Mouse (Mus musculus) hindbrain, embryonic 11.5 days (tissue): ENCODE data around the gene Thrb. TPM values are rescaled to one million over a fixed set of nuclear protein-coding genes. Genes with fewer than 3 reads are reported as not detected.

ENCODE experiments used
- ATAC-seq: fragments of 200-750 bp; cut with Nextera tagmentation; 2 replicates; pipeline ENCODE4 v1.8.0; 2017; ENCODE audit warnings: mild to moderate bottlenecking, moderate TSS enrichment, moderate library complexity; ENCODE audit not compliant: low FRiP score
- DNase-seq: peaks from one replicate; pipeline ENCODE4 v3.0.0-alpha.2; 2015; ENCODE audit warnings: low spot score
- H3K27ac ChIP-seq: fragments of 300-500 bp; sonication (generic); 2 replicates; pipeline ENCODE4 v1.5.1; 2014; ENCODE audit warnings: mild to moderate bottlenecking, low read depth, low read length
- H3K27me3 ChIP-seq: fragments of 300-500 bp; sonication (generic); 2 replicates; pipeline ENCODE4 v1.6.1; 2014; ENCODE audit warnings: mild to moderate bottlenecking, low read length, moderate library complexity, mixed read lengths; ENCODE audit not compliant: control insufficient read depth, insufficient read depth
- H3K36me3 ChIP-seq: fragments of 300-500 bp; sonication (generic); 2 replicates; pipeline ENCODE4 v1.6.1; 2014; ENCODE audit warnings: mild to moderate bottlenecking, low read length, moderate library complexity, mixed read lengths; ENCODE audit not compliant: control insufficient read depth, insufficient read depth
- H3K4me1 ChIP-seq: fragments of 300-500 bp; sonication (generic); replicated peaks from 2 replicates; pipeline ENCODE4 v1.6.1; 2014; ENCODE audit warnings: low read length, mixed read lengths; ENCODE audit not compliant: control insufficient read depth, insufficient read depth
- H3K4me2 ChIP-seq: fragments of 300-500 bp; sonication (generic); replicated peaks from 2 replicates; pipeline ENCODE4 v1.6.1; 2014; ENCODE audit warnings: mild to moderate bottlenecking, low read depth, low read length
- H3K4me3 ChIP-seq: fragments of 300-500 bp; sonication (generic); 2 replicates; pipeline ENCODE4 v1.5.1; 2014; ENCODE audit warnings: low read depth, low read length
- H3K9ac ChIP-seq: fragments of 300-500 bp; sonication (generic); 2 replicates; pipeline ENCODE4 v1.6.1; 2014; ENCODE audit warnings: low read depth, low read length
- H3K9me3 ChIP-seq: fragments of 300-500 bp; sonication (generic); 2 replicates; pipeline ENCODE4 v1.6.1; 2016; ENCODE audit warnings: low read length; ENCODE audit not compliant: control insufficient read depth
- WGBS: fragments of 180-500 bp; shearing (Covaris S2); extraction: QIAGEN DNeasy Blood & Tissue Kit; methylation state at CpG from one replicate; pipeline ENCODE4 v1.1.7; 2014; 5-methylcytosine and 5-hydroxymethylcytosine counted together
- polyA plus RNA-seq: library from polyadenylated mRNA; unstranded; fragments of >200 nt; fragmentation: Nextera tagmentation; extraction: Ambion mirVana; gene quantifications from 2 replicates; pipeline ENCODE4 v1.2.1, GENCODE M21; 2014

Thrb gene
- polyA plus RNA-seq, 1 experiment from 2014 or later: 0.52 TPM

DNA sequence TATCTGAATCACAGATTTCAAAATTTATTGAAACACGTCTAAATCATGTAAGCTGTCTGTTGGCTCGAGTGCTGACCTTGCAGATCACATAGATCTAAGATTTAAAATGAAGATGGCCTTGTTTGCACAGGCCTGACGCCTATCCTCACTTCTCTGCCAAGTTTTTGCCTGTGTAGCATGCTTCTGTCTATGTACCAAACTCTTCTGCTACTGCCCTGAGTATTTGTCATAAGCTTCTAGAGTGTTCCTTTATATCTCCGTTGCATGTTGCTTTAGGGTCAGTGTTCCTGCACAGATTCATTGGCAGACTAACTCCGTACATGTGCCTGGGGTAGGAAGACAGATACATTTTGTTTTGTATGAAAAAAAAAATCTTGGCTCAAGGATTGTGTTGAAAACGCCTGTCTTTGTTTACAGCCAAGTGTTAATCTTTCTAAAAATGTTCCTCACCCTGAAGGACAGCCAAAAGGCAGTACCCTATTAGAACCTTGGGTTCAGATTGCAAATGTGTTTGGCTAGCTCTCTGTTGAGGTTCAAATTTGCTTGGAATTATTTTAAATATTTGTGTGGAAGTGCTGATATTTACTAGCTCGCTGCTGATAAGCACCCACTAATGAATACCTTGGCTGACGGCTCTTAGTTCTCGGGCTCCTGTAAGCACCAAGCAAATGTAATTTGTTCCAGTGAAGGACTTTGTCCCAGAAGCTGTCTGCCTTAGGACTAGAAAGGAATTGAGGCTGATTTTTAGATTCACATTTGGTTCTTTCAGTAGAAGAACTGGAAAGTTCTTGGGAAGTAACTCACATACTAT is 83.0 kb downstream of the Thrb start:
- DNase-seq: no peak
- H3K9ac ChIP-seq: no peak overlapping the region
- WGBS: 82% methylated on average over 9 of the region's 9 CpGs

DNA sequence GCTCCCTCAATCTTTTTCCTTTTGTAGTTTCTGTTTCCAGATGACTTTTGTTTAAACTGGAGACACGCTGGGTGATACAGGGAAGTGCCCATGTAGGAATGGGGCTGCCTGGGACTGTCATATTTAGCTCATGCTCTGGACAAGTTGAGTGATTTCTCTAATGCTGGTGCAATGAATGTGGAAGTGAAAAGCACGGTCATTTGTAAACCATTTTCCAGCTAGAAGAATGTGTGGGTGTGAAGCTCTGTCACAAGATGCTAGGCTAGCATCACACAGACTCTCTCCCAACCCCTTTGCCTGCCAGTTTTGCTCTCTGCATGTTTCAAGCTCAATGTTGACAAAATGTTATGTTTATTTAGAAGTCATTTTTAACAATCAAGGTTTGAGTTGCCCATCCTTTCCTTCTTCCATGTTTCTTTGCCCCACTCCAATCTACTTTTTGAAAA is 83.7 kb downstream of the Thrb start:
- no peaks in the 10 kb centered on the region for H3K27me3 ChIP-seq
- no peak overlapping the region for H3K9ac ChIP-seq
- H3K4me3 ChIP-seq: no peak overlapping the region
- H3K4me2 ChIP-seq: no peak overlapping the region
- no peaks in the 10 kb centered on the region for H3K36me3 ChIP-seq
- no peaks in the 10 kb centered on the region for H3K4me1 ChIP-seq
- no peaks in the 10 kb centered on the region for H3K9me3 ChIP-seq
- no peak for ATAC-seq
- H3K27ac ChIP-seq: no peak overlapping the region
- 68% methylated on average over 2 of the region's 2 CpGs for WGBS
- no peak for DNase-seq

More for the DNA sequence above, 83.0 kb downstream of the Thrb start:
- H3K4me1 ChIP-seq: no peaks in the 10 kb centered on the region
- H3K36me3 ChIP-seq: no peaks in the 10 kb centered on the region
- no peaks in the 10 kb centered on the region for H3K27me3 ChIP-seq
- H3K27ac ChIP-seq: no peak overlapping the region
- ATAC-seq: no peak
- H3K9me3 ChIP-seq: no peaks in the 10 kb centered on the region
- H3K4me3 ChIP-seq: no peak overlapping the region
- H3K4me2 ChIP-seq: no peak overlapping the region

DNA sequence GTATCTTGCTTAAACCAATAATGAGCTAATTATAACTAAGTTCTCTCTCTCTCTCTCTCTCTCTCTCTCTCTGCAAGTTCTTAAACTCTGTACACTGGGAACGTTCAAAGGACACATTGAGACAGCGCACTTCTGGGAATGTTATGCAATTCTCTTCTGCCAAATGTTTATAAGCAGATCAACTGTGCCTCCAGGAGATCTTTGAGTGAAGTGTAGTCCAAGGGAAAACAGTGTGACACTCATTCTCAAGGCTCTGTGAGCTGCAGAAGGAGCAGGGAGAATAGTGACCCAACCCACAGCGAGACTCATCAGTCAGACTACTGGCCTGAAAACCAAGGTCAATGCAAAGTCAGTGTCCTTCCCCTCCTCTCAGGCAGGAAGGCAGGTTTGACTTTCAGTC is 87.9 kb downstream of the Thrb start:
- Histone ChIP-seq H3K4me1 (no peaks in the 10 kb centered on the region), H3K36me3 (no peaks in the 10 kb centered on the region), H3K27me3 (no peaks in the 10 kb centered on the region), H3K9ac (no peak overlapping the region), H3K4me3 (no peak overlapping the region), H3K4me2 (no peak overlapping the region), H3K27ac (no peak overlapping the region), H3K9me3 (no peaks in the 10 kb centered on the region)
- 91% methylated on average over 3 of the region's 3 CpGs for WGBS
- ATAC-seq (no peak), DNase-seq (no peak)

DNA sequence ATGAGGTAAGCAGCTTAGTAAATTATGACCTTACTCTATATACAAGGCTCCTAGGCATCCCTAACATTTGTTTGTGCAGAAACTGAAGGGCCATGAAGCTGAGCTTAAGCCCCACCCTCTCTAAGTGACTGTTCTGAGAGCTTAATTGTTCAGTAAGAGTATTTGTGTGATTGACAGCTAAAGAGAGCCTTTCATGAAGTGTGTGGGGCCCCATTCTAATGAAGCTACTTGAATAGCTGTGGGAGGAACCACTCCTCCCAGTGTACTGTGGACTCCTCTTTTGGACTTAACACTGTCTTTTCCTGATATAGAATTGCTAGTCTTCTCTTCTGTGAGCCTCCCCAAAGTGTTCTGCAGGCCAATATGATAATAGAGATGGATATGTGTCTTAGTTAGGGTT is 88.9 kb downstream of the Thrb start:
- Histone ChIP-seq H3K9ac (no peak overlapping the region), H3K9me3 (no peaks in the 10 kb centered on the region), H3K27ac (no peak overlapping the region), H3K4me3 (no peak overlapping the region), H3K4me1 (no peaks in the 10 kb centered on the region), H3K36me3 (no peaks in the 10 kb centered on the region), H3K27me3 (no peaks in the 10 kb centered on the region), H3K4me2 (no peak overlapping the region)
- DNase-seq: peak; percentile 11
- peak; percentile 71 for ATAC-seq

DNA sequence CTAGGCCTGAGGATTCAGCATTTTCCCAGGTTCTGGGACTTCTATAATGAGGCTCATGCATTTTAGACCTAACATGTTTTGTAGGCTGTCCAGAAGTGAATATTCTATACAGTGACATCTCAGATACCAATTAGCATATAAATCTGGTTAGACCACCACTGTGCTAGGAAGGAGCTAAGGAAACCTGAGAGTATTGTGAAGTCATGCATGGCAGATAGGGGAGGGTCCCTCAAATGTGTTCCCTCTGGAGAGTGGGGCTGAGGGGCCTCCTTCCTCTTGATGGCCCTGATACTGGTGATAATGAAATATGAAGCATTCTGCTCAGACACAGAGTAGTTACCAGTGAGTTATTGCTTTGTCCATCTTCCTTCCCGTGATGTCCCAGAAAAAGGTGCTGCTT is 91.8 kb downstream of the Thrb start:
- H3K9me3 ChIP-seq: no peaks in the 10 kb centered on the region
- ATAC-seq: no peak
- H3K27ac ChIP-seq: no peak overlapping the region
- no peaks in the 10 kb centered on the region for H3K27me3 ChIP-seq
- no peak overlapping the region for H3K4me2 ChIP-seq
- H3K36me3 ChIP-seq: no peaks in the 10 kb centered on the region
- H3K4me3 ChIP-seq: no peak overlapping the region
- H3K9ac ChIP-seq: no peak overlapping the region
- H3K4me1 ChIP-seq: no peaks in the 10 kb centered on the region
- WGBS: 86% methylated on average over 1 of the region's 1 CpGs
- no peak for DNase-seq

DNA sequence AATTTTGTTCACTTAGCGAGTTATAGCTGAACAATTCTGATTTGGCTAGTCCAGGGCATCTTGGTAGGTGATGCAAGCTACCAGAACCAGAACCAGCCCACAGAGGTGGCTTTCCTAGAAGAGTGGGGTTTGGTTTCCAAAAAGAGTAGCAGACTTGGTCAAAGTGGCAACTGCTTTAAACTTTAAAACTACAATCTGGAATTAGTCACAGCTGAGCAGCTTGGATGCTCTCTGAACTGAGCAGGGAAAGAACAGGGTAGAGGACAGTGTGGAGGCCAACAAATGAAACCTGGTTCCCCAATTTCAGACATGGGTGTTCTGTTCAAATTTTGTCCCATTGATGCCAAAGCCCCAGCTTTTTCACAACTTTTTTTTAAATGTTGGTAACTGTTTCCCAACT is 93.4 kb downstream of the Thrb start:
- ATAC-seq (no peak), DNase-seq (no peak)
- no peak overlapping the region for H3K9ac ChIP-seq
- no peaks in the 10 kb centered on the region for H3K9me3 ChIP-seq
- no peaks in the 10 kb centered on the region for H3K36me3 ChIP-seq
- no peaks in the 10 kb centered on the region for H3K4me1 ChIP-seq
- H3K4me3 ChIP-seq: no peak overlapping the region
- H3K27me3 ChIP-seq: no peaks in the 10 kb centered on the region
- H3K4me2 ChIP-seq: no peak overlapping the region
- WGBS: 80% methylated on average over 1 of the region's 1 CpGs
- no peak overlapping the region for H3K27ac ChIP-seq

DNA sequence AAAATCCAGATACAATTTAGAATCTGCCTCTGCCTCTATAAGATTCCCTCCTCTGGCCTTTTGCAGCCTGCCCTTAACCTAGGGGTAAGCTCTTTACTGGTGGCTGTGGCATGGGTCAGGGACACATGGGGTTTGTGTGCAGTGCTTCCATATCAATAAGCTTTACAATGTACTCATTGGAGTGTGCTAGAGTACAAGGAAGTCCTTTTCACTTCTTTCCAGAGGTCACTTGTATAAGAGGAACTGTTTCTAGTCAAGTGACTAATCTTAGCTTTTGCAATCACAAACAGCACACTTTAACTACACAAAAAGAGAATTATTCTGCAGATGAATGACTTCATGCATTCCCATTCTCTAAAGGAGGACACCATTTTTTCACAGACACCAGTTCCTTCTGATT is 96.7 kb downstream of the Thrb start:
- H3K4me2 ChIP-seq: no peak overlapping the region

DNA sequence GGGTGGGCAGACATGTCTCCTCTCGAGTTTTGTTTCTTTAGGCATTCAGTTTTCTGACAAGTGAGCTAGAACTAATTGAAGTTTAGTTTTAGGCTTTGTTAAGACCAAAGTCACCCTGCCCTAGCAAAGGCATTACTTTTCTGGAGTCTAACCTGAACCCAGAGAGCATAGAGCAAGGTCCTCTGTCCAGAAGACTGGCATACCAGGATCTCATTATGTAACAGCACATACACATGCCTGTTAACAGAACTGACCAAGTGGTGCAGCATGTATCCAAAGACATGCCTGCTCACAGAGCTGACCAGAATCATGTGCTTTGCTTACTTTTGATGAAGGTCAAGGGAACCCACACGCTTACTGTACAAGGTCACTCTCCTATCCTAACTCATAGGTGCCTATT is 107.9 kb downstream of the Thrb start:
- Histone ChIP-seq H3K4me2 (no peak overlapping the region), H3K4me1 (no peaks in the 10 kb centered on the region), H3K36me3 (no peaks in the 10 kb centered on the region), H3K9me3 (no peaks in the 10 kb centered on the region), H3K4me3 (no peak overlapping the region), H3K27me3 (no peaks in the 10 kb centered on the region), H3K9ac (no peak overlapping the region), H3K27ac (no peak overlapping the region)
- ATAC-seq: no peak
- 79% methylated on average over 2 of the region's 2 CpGs for WGBS
- no peak for DNase-seq

More for the DNA sequence above, 96.7 kb downstream of the Thrb start:
- DNase-seq: no peak
- Histone ChIP-seq H3K27ac (no peak overlapping the region), H3K9ac (no peak overlapping the region), H3K4me1 (no peaks in the 10 kb centered on the region), H3K4me3 (no peak overlapping the region), H3K27me3 (no peaks in the 10 kb centered on the region), H3K9me3 (no peaks in the 10 kb centered on the region), H3K36me3 (no peaks in the 10 kb centered on the region)
- ATAC-seq: no peak

DNA sequence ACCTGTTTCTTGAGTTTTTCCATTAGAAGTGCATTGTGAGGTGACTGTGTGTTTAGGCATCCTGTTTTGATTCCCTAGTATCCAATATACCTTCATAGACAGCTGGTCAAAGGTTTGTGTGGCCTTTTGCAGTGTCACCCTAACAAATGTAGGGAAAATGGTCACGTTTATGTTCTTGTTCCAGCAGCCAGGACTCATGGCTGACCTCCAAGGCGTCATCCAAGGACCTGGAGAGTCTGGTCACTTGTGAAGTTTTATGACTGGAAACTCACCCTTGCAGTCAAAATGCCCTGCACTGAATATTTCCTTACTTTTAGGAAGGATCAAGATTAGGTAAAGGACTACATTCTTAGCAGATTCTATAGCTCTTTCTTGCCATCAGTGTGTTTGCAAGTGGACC is 114.3 kb downstream of the Thrb start:
- WGBS: 78% methylated on average over 2 of the region's 2 CpGs
- no peaks in the 10 kb centered on the region for H3K36me3 ChIP-seq

More for the DNA sequence above, 114.3 kb downstream of the Thrb start:
- DNase-seq (no peak), ATAC-seq (no peak)
- Histone ChIP-seq H3K4me1 (no peaks in the 10 kb centered on the region), H3K9ac (no peak overlapping the region), H3K4me3 (no peak overlapping the region), H3K4me2 (no peak overlapping the region), H3K27me3 (no peaks in the 10 kb centered on the region), H3K27ac (no peak overlapping the region), H3K9me3 (no peaks in the 10 kb centered on the region)
